Mouse (Mus musculus): Measurements from ENCODE around the gene Pacsin2.

DNA sequence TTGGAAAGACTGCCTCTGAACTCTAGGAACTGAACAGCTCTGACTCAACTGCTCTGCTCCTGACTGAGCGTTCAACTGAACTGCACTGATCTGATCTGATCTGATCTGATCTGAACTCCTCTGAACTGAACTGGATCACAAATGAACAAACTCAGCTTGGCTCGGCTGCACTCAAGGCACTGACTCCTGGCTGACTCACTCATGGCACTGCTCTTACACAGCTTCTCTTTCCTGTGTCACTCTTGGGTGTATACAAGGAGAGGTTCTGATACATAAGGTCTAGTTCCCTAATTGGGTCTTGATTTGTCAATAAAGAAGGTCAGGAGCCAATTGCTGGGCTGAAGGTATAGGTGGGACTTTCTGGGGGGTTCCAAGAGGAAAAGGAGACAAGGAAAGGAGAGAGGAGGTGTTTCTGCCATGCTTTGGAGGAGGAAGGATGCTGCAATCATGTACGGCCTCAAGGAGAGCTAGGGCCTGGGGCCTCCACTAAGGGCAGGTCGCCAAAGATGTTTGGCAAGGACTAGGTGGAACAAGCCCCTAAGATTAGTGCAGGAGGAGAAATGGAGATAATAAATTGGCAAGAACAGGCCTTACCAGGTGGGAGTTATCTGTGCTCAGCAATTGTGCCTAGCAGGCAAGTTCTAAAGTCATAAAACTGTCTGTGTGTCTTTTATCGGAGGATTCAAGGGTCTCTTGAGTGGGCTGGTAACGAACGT, 29.6 kb upstream of the Pacsin2 start:
- TF ChIP-seq CTCF (IDR thresholded peaks at IDR 0.05; ENCODE audit: low read depth) (no peak), EP300 (IDR thresholded peaks at IDR 0.05; ENCODE audit: low read depth) (0 out of 2 replicates have a peak, but pooled peaks have one; percentile 12)

Data from liver, postnatal 0 days (tissue).